ENCODE assay signal across 8 mouse cellular contexts in genomic region chr2:61593030-61593811, GRCm38 (mm10). TPM values are rescaled to one million over a fixed set of nuclear protein-coding genes. Genes with fewer than 3 reads are reported as not detected.
DNase-seq lines count a peak whose midpoint lies in the region; ATAC-seq lines count a peak whose summit lies in the region.

No protein-coding gene starts in this region.

- DNase-seq in ZHBTc4 (ENCODE audit: low read depth, low spot score) = peak; percentile 96
- peak; percentile 86 to 90 for DNase-seq in gastrocnemius, adult 8-10 months (ENCODE audit: low spot score in 2 of 2)
- DNase-seq in induced T-regulatory cell, adult 2 months (ENCODE audit: low read depth) = peak; percentile 96
- peak; percentile 72 to 85 for DNase-seq in left cerebral cortex, adult 9 months (ENCODE audit: low spot score in 2 of 2)
- DNase-seq in right cerebral cortex, postnatal 14 days = peak; percentile 82
- peak; percentile 89 to 95 for DNase-seq in urinary bladder, postnatal 36 days (ENCODE audit: low spot score in 2 of 2)

- ATAC-seq in common myeloid progenitor, adult 5-6 weeks (replicated peaks; ENCODE audit: low read depth, poor library complexity, severe bottlenecking) = peak; percentile 89
- peak; percentile 84 for ATAC-seq in megakaryocyte progenitor cell, adult 5-6 weeks (replicated peaks; ENCODE audit: poor library complexity)

RNA-seq across cellular contexts. Expression of gene Tank, which starts 14.8 kb away (rescaled TPM):
- total RNA-seq in common myeloid progenitor, adult 5-6 weeks (2017) = 63.9 and 64.1 TPM in 2 replicates
- total RNA-seq in gastrocnemius, adult 8-10 months (2022) = 10 to 100 TPM; 14.3 to 20.7 (median 17.4) TPM
- 132 and 135 TPM in 2 replicates for total RNA-seq in megakaryocyte progenitor cell, adult 5-6 weeks (2015)
- 84.7 and 93.1 TPM in 2 replicates for total RNA-seq in megakaryocyte progenitor cell, adult 5-6 weeks (2017)

Comparison
In these comparisons a context has a peak if more than half of its experiments do, and no peak if none do; other contexts are left out.
1. Peak in every context shown above with its lines: DNase-seq and ATAC-seq.